In genomic region chr7:19214940-19215339, GRCm38 (mm10) we compare ENCODE assay signal across 26 mouse cellular contexts. TPM values are rescaled to one million over a fixed set of nuclear protein-coding genes. Genes with fewer than 3 reads are reported as not detected.
DNase-seq lines count a peak whose midpoint lies in the region; ATAC-seq and TF ChIP-seq lines count a peak whose summit lies in the region.
"Had no signal": no experiment of that assay in that cellular context is flagged by ENCODE, and none has a peak within 500 bp of the region (broad histone marks: within the 10 kb centered on the region; RNA-seq: fewer than 3 reads in every experiment).

No protein-coding gene starts in this region.

- H3K4me2 ChIP-seq in liver, embryonic 15.5 days: 0 out of 2 replicates have a peak overlapping the region, but pooled peaks have one; percentile 6
- no peak overlapping the region for H3K4me2 ChIP-seq in liver, embryonic 11.5 days
- H3K4me2 ChIP-seq in limb, embryonic 13.5 days (replicated peaks): peak overlapping the region; percentile 78
- H3K4me2 ChIP-seq: embryonic facial prominence, embryonic 12.5 days; forebrain, embryonic 15.5 days; heart, embryonic 13.5 days; hindbrain, embryonic 13.5 days; lung, embryonic 15.5 days; midbrain, embryonic 12.5 days had no signal

- no peak for TF ChIP-seq CTCF in gastrocnemius, adult 2 months (IDR thresholded peaks at IDR 0.05)

- 0 out of 2 replicates have a peak, but pooled peaks cover 2% of the 10 kb centered on the region for H3K9me3 ChIP-seq in liver, embryonic 15.5 days (replicated peaks)
- H3K9me3 ChIP-seq in liver, embryonic 11.5 days (ENCODE audit: control insufficient read depth, low read length): no peaks in the 10 kb centered on the region; the same call in 1 of the 2 replicates
- no peaks in the 10 kb centered on the region for H3K9me3 ChIP-seq in embryonic facial prominence, embryonic 10.5 days
- no peaks in the 10 kb centered on the region; the same call in 1 of the 2 replicates for H3K9me3 ChIP-seq in limb, embryonic 13.5 days
- H3K9me3 ChIP-seq: embryonic facial prominence, embryonic 12.5 days; forebrain, embryonic 15.5 days; heart, embryonic 13.5 days; hindbrain, embryonic 13.5 days; lung, embryonic 15.5 days had no signal

- peak overlapping the region; percentile 74 for H3K4me3 ChIP-seq in gastrocnemius, adult 2 months
- H3K4me3 ChIP-seq in liver, embryonic 15.5 days (replicated peaks): no peak overlapping the region
- H3K4me3 ChIP-seq in liver, embryonic 11.5 days (ENCODE audit: low read depth, low read length): no peak overlapping the region
- 0 out of 2 replicates have a peak overlapping the region, but pooled peaks have one; percentile 5 for H3K4me3 ChIP-seq in embryonic facial prominence, embryonic 10.5 days
- H3K4me3 ChIP-seq in limb, embryonic 13.5 days: 0 out of 2 replicates have a peak overlapping the region, but pooled peaks have one; percentile 2
- H3K4me3 ChIP-seq: embryonic facial prominence, embryonic 12.5 days; forebrain, embryonic 15.5 days; heart, embryonic 13.5 days; hindbrain, embryonic 13.5 days; lung, embryonic 15.5 days; megakaryocyte, embryonic 14.5 days; midbrain, embryonic 12.5 days had no signal

- H3K9ac ChIP-seq in liver, embryonic 15.5 days: no peak overlapping the region
- no peak overlapping the region for H3K9ac ChIP-seq in liver, embryonic 11.5 days (ENCODE audit: low read depth, low read length)
- no peak overlapping the region for H3K9ac ChIP-seq in limb, embryonic 13.5 days
- H3K9ac ChIP-seq: embryonic facial prominence, embryonic 12.5 days; forebrain, embryonic 15.5 days; heart, embryonic 13.5 days; hindbrain, embryonic 13.5 days; lung, embryonic 15.5 days; midbrain, embryonic 12.5 days had no signal

- no peak for ATAC-seq in liver, embryonic 15.5 days (ENCODE audit: insufficient read depth)
- ATAC-seq in liver, embryonic 11.5 days (replicated peaks; ENCODE audit: low FRiP score): no peak
- ATAC-seq in limb, embryonic 13.5 days (ENCODE audit: low FRiP score, low read depth): no peak
- no peak for ATAC-seq in monocyte, adult 5-6 weeks (replicated peaks; ENCODE audit: insufficient number of reproducible peaks, low FRiP score, low TSS enrichment, poor library complexity, severe bottlenecking)
- ATAC-seq: forebrain, embryonic 15.5 days; intestine, postnatal 0 days had no signal

- WGBS in liver, embryonic 15.5 days (ENCODE audit: insufficient replicate concordance): 32% methylated on average over 9 of the region's 9 CpGs
- 59% methylated on average over 9 of the region's 9 CpGs for WGBS in liver, embryonic 11.5 days
- 73% methylated on average over 9 of the region's 9 CpGs for WGBS in embryonic facial prominence, embryonic 10.5 days
- 54% methylated on average over 9 of the region's 9 CpGs for WGBS in limb, embryonic 13.5 days

- intact Hi-C loops in gastrocnemius, adult 2 months (cut with DNase I): no loop called here

- H3K27ac ChIP-seq in gastrocnemius, adult 2 months: peak overlapping the region; percentile 46; the same call in 1 of the 2 replicates
- no peak overlapping the region for H3K27ac ChIP-seq in liver, embryonic 15.5 days (replicated peaks)
- H3K27ac ChIP-seq in liver, embryonic 11.5 days (ENCODE audit: low read depth, low read length): no peak overlapping the region
- H3K27ac ChIP-seq in embryonic facial prominence, embryonic 10.5 days (replicated peaks): no peak overlapping the region
- no peak overlapping the region; the same call in 1 of the 2 replicates for H3K27ac ChIP-seq in limb, embryonic 13.5 days
- H3K27ac ChIP-seq: embryonic facial prominence, embryonic 12.5 days; forebrain, embryonic 15.5 days; heart, embryonic 13.5 days; hindbrain, embryonic 13.5 days; lung, embryonic 15.5 days; midbrain, embryonic 12.5 days had no signal

- peaks cover 10% of the 10 kb centered on the region for H3K4me1 ChIP-seq in liver, embryonic 15.5 days (replicated peaks)
- H3K4me1 ChIP-seq in liver, embryonic 11.5 days (replicated peaks; ENCODE audit: control insufficient read depth, insufficient read depth, low read length): no peaks in the 10 kb centered on the region
- peaks cover 41% of the 10 kb centered on the region for H3K4me1 ChIP-seq in embryonic facial prominence, embryonic 10.5 days
- H3K4me1 ChIP-seq in limb, embryonic 13.5 days: peaks cover 53% of the 10 kb centered on the region

- peaks cover 79% of the 10 kb centered on the region for H3K27me3 ChIP-seq in liver, embryonic 15.5 days
- peaks cover 16% of the 10 kb centered on the region for H3K27me3 ChIP-seq in liver, embryonic 11.5 days (replicated peaks; ENCODE audit: control insufficient read depth, insufficient read depth, low read length)
- H3K27me3 ChIP-seq in embryonic facial prominence, embryonic 10.5 days (replicated peaks; ENCODE audit: low read depth, poor library complexity, severe bottlenecking): peaks cover 41% of the 10 kb centered on the region
- H3K27me3 ChIP-seq in limb, embryonic 13.5 days: no peaks in the 10 kb centered on the region
- H3K27me3 ChIP-seq: forebrain, embryonic 15.5 days had no signal

- H3K36me3 ChIP-seq in liver, embryonic 15.5 days (replicated peaks): no peaks in the 10 kb centered on the region
- no peaks in the 10 kb centered on the region for H3K36me3 ChIP-seq in liver, embryonic 11.5 days (ENCODE audit: control insufficient read depth, insufficient read depth, low read length)
- H3K36me3 ChIP-seq in embryonic facial prominence, embryonic 10.5 days (replicated peaks): no peaks in the 10 kb centered on the region
- H3K36me3 ChIP-seq in limb, embryonic 13.5 days: no peaks in the 10 kb centered on the region
- H3K36me3 ChIP-seq: embryonic facial prominence, embryonic 12.5 days; forebrain, embryonic 15.5 days; heart, embryonic 13.5 days; hindbrain, embryonic 13.5 days; lung, embryonic 15.5 days; midbrain, embryonic 12.5 days had no signal

- no peak for DNase-seq in gastrocnemius, adult 2 months
- DNase-seq in gastrocnemius, adult 8-10 months (ENCODE audit: low spot score in 2 of 2): no peak
- no peak for DNase-seq in liver, embryonic 11.5 days (ENCODE audit: low spot score)
- DNase-seq in embryonic facial prominence, embryonic 10.5 days (ENCODE audit: low spot score): no peak
- DNase-seq in cerebellum, adult 11 months: no peak
- DNase-seq: adrenal gland, postnatal 25 days; cerebellum, adult 8-10 months; cerebellum, postnatal 25 days; kidney, postnatal 4 days; liver; lung, postnatal 36 days; right cerebral cortex, adult 18-20 months; spleen, adult 18-20 months; thymus, postnatal 25 days had no signal

RNA-seq across cellular contexts. Expression of gene Gpr4, which starts 2.6 kb away (rescaled TPM):
- total RNA-seq in gastrocnemius, adult 2 months (2021): 1 to 10 TPM; 1.9 to 2.9 TPM
- 1 to 10 TPM in 3 of 4 experiments, under 1 TPM in 1; 0.72 to 1.7 (median 1.2) TPM for total RNA-seq in gastrocnemius, adult 8-10 months (2022)
- polyA plus RNA-seq in liver, embryonic 15.5 days (2015; fragmentation: Nextera tagmentation; extraction: Ambion mirVana): 0.50 TPM in 2 replicates
- 1.4 and 1.9 TPM in 2 replicates for polyA plus RNA-seq in liver, embryonic 11.5 days (2014; fragmentation: Nextera tagmentation; extraction: Ambion mirVana)
- polyA plus RNA-seq in embryonic facial prominence, embryonic 10.5 days (2016; fragmentation: Nextera tagmentation; extraction: Ambion mirVana): 1.7 and 2.0 TPM in 2 replicates
- polyA plus RNA-seq in limb, embryonic 13.5 days (2015; fragmentation: Nextera tagmentation; extraction: Ambion mirVana): 4.6 and 6.2 TPM in 2 replicates
- total RNA-seq in monocyte, adult 5-6 weeks (2017): 0.19 to 0.32 TPM in 2 of 3 replicates, not detected in the other

RNA-seq across cellular contexts. Expression of gene Opa3, which starts 13.2 kb away (rescaled TPM):
- 10 to 100 TPM; 41.9 to 52.4 TPM for total RNA-seq in gastrocnemius, adult 2 months (2021)
- total RNA-seq in gastrocnemius, adult 8-10 months (2022): 10 to 100 TPM; 36.1 to 52.8 (median 43.3) TPM
- polyA plus RNA-seq in liver, embryonic 15.5 days (2015; fragmentation: Nextera tagmentation; extraction: Ambion mirVana): 15.3 and 16.0 TPM in 2 replicates
- 31.6 and 33.9 TPM in 2 replicates for polyA plus RNA-seq in liver, embryonic 11.5 days (2014; fragmentation: Nextera tagmentation; extraction: Ambion mirVana)
- polyA plus RNA-seq in embryonic facial prominence, embryonic 10.5 days (2016; fragmentation: Nextera tagmentation; extraction: Ambion mirVana): 46.4 and 49.4 TPM in 2 replicates
- 35.2 and 35.7 TPM in 2 replicates for polyA plus RNA-seq in limb, embryonic 13.5 days (2015; fragmentation: Nextera tagmentation; extraction: Ambion mirVana)
- 11.5 to 32.0 TPM (median 14.7 TPM) in 3 replicates for total RNA-seq in monocyte, adult 5-6 weeks (2017)

RNA-seq across cellular contexts. Expression of gene Eml2, which starts 38.7 kb away (rescaled TPM):
- total RNA-seq in gastrocnemius, adult 2 months (2021): 10 to 100 TPM in 1 of 2 experiments, 1 to 10 TPM in 1; 9.5 to 10.5 TPM
- total RNA-seq in gastrocnemius, adult 8-10 months (2022): 10 to 100 TPM; 10.9 to 15.9 (median 12.9) TPM
- polyA plus RNA-seq in liver, embryonic 15.5 days (2015; fragmentation: Nextera tagmentation; extraction: Ambion mirVana): 3.9 and 4.2 TPM in 2 replicates
- 2.7 and 3.8 TPM in 2 replicates for polyA plus RNA-seq in liver, embryonic 11.5 days (2014; fragmentation: Nextera tagmentation; extraction: Ambion mirVana)
- polyA plus RNA-seq in embryonic facial prominence, embryonic 10.5 days (2016; fragmentation: Nextera tagmentation; extraction: Ambion mirVana): 5.2 and 6.2 TPM in 2 replicates
- 5.2 and 5.5 TPM in 2 replicates for polyA plus RNA-seq in limb, embryonic 13.5 days (2015; fragmentation: Nextera tagmentation; extraction: Ambion mirVana)
- total RNA-seq in monocyte, adult 5-6 weeks (2017): 9.4 to 12.2 TPM (median 9.9 TPM) in 3 replicates

RNA-seq across cellular contexts. Expression of gene Gipr, which starts 49.0 kb away (rescaled TPM):
- total RNA-seq in gastrocnemius, adult 2 months (2021): not detected
- total RNA-seq in gastrocnemius, adult 8-10 months (2022): under 1 TPM in 1 of 4 experiments, not detected in 3; 0.13 TPM
- polyA plus RNA-seq in liver, embryonic 15.5 days (2015; fragmentation: Nextera tagmentation; extraction: Ambion mirVana): 0.36 and 1.0 TPM in 2 replicates
- 0.69 and 0.73 TPM in 2 replicates for polyA plus RNA-seq in liver, embryonic 11.5 days (2014; fragmentation: Nextera tagmentation; extraction: Ambion mirVana)
- 1.4 and 1.6 TPM in 2 replicates for polyA plus RNA-seq in embryonic facial prominence, embryonic 10.5 days (2016; fragmentation: Nextera tagmentation; extraction: Ambion mirVana)
- polyA plus RNA-seq in limb, embryonic 13.5 days (2015; fragmentation: Nextera tagmentation; extraction: Ambion mirVana): 0.29 and 0.41 TPM in 2 replicates
- total RNA-seq in monocyte, adult 5-6 weeks (2017): not detected in 3 replicates
- total RNA-seq: gastrocnemius, adult 18-20 months had no signal

RNA-seq across cellular contexts. Expression of gene Vasp, which starts 56.7 kb away (rescaled TPM):
- 10 to 100 TPM; 13.6 to 17.3 TPM for total RNA-seq in gastrocnemius, adult 2 months (2021)
- 10 to 100 TPM in 3 of 4 experiments, 1 to 10 TPM in 1; 7.1 to 19.7 (median 15.0) TPM for total RNA-seq in gastrocnemius, adult 8-10 months (2022)
- 41.2 and 42.4 TPM in 2 replicates for polyA plus RNA-seq in liver, embryonic 15.5 days (2015; fragmentation: Nextera tagmentation; extraction: Ambion mirVana)
- polyA plus RNA-seq in liver, embryonic 11.5 days (2014; fragmentation: Nextera tagmentation; extraction: Ambion mirVana): 85.9 and 87.5 TPM in 2 replicates
- 56.7 and 61.1 TPM in 2 replicates for polyA plus RNA-seq in embryonic facial prominence, embryonic 10.5 days (2016; fragmentation: Nextera tagmentation; extraction: Ambion mirVana)
- polyA plus RNA-seq in limb, embryonic 13.5 days (2015; fragmentation: Nextera tagmentation; extraction: Ambion mirVana): 68.9 and 69.0 TPM in 2 replicates
- total RNA-seq in monocyte, adult 5-6 weeks (2017): 230 to 263 TPM (median 254 TPM) in 3 replicates

Comparison
In these comparisons a context has a peak if more than half of its experiments do, and no peak if none do; other contexts are left out.
1. H3K4me3 ChIP-seq: peak in gastrocnemius, adult 2 months (single experiment), embryonic facial prominence, embryonic 10.5 days (single experiment) and limb, embryonic 13.5 days (single experiment); none in liver, embryonic 15.5 days (single experiment) and liver, embryonic 11.5 days (single experiment).